Mouse (Mus musculus): ENCODE data around the gene Gm7929.
"Not testable (repeated sequence)": the region's sequence is repeated elsewhere in the genome, so short reads cannot be mapped to it uniquely, and the experiment has no call there.

Gene Gm7929

GRCm38 (mm10) chr14:41750514-41750913 is at the start of gene Gm7929:
Gene Gm7929 (minus strand): TSS chr14:41750614.
- DNase-seq: not testable (repeated sequence)

GRCm38 (mm10) chr14:41772341-41772740 is 21.9 kb upstream of the Gm7929 start, which contains the start of gene Gm47189:
Gene Gm47189 (minus strand): TSS chr14:41772441.
- DNase-seq: not testable (repeated sequence)

- not testable (repeated sequence) for DNase-seq
Measured at GRCm38 (mm10) chr14:41755931-41756330, 5.5 kb upstream of the Gm7929 start.

DNA sequence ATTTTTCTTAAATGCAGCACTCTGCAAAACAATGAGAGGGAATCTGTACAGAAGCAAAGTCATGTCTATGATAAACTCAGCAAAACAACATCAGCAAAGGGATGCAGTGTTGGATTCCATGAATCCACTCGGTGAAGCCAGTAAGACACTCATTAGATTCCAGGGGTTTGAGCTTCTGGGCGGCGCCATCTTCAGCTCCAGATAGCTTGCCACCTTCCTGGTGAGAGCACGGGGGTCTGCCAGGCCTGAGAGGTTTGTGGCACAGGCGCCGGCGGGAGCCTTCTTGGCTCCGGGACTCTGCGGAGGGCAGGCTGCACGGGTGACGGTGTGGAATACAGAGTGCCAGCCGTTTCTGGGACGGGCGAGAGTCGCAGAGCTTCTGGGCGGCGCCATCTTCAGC is 27.0 kb downstream of the Gm7929 start:
- not testable (repeated sequence) for DNase-seq

DNA sequence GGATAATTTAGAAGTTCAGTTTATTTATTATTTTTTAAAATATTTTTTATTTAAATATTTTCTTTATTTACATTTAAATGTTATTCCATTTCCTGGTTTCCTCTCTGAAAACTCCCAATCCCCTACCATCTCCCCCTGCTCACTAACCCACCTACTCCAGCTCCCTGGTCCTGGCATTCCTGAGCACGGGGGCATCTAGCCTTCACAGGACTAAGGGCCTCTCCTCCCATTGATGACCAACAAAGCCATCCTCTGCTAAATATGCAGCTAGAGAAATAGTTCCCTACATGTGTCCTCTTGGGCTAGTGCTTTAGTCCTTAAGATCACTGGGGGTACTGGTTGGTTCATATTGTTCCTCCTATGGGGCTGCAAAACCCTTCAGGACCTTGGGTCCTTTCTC is 33.2 kb downstream of the Gm7929 start:
- not testable (repeated sequence) for DNase-seq

DNA sequence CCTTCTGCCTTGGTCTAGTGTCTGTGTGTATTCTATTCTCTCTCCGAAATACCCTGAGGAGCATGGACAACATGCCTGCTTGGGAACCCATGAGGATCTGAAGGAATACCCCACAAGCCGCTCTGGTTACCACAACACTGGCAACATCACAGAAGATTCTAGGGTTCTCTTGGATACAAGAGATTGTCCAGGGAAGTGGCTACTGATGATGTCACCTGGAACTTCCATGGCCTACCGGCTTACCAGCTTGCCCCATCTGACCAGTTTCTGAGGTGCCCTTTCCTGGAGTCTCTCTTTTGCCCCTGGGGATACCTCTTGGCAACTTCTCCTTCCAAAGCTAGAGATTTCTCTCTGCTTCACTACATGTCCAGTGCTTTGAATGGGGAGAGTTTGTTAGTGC is 48.6 kb downstream of the Gm7929 start, which contains the start of gene Gm8068:
Gm8068 (minus strand) TSS at position 101 of the 400 bp plus-strand sequence.
- DNase-seq: not testable (repeated sequence)

All from retina, postnatal 1 day (tissue).